Mouse (Mus musculus): Measurements from ENCODE around the gene Dync1li1.
A peak's percentile ranks its signal among the peaks of the same experiment; 100 is the strongest.

GRCm38 (mm10) chr9:114763341-114763740, 74.8 kb downstream of the Dync1li1 start:
- TF ChIP-seq CTCF (IDR thresholded peaks at IDR 0.05 in 2 of 3, conservative IDR thresholded peaks at IDR 0.05 in 1 of 3; ENCODE audit: control insufficient read depth in 1 of 3, insufficient read depth in 1 of 3, low read depth in 2 of 3, low read length in 3 of 3, poor library complexity in 1 of 3, severe bottlenecking in 1 of 3), result peak; percentile 57 to 75 (median 60)
- TF ChIP-seq MAX (IDR thresholded peaks at IDR 0.05; ENCODE audit: low read length), result no peak
- TF ChIP-seq MYC (IDR thresholded peaks at IDR 0.05; ENCODE audit: low read depth, low read length), result no peak
- no peak for TF ChIP-seq ELF1 (IDR thresholded peaks at IDR 0.05; ENCODE audit: low read depth, low read length)
- no peak for TF ChIP-seq EP300 (IDR thresholded peaks at IDR 0.05; ENCODE audit: low read depth in 1 of 2, low read length in 2 of 2)
- TF ChIP-seq CHD1 (IDR thresholded peaks at IDR 0.05; ENCODE audit: low read depth, low read length), result no peak
- no peak for TF ChIP-seq POLR2AphosphoS5 (IDR thresholded peaks at IDR 0.05; ENCODE audit: borderline replicate concordance, low read depth, low read length)
- TF ChIP-seq E2F4 (IDR thresholded peaks at IDR 0.05; ENCODE audit: borderline replicate concordance, low read depth, low read length), result no peak
- no peak for TF ChIP-seq POLR2A (IDR thresholded peaks at IDR 0.05; ENCODE audit: control insufficient read depth in 1 of 2, insufficient read depth in 1 of 2, low read depth in 1 of 2, low read length in 2 of 2, poor library complexity in 1 of 2)
- TF ChIP-seq NELFE (IDR thresholded peaks at IDR 0.05; ENCODE audit: low read depth, low read length), result no peak
- TF ChIP-seq USF1 (IDR thresholded peaks at IDR 0.05; ENCODE audit: low read depth, low read length), result no peak

All from MEL (cell line).